Mouse (Mus musculus): ENCODE measurements around the gene Col6a4.
A peak's percentile ranks its signal among the peaks of the same experiment; 100 is the strongest.

Gene Col6a4

DNA sequence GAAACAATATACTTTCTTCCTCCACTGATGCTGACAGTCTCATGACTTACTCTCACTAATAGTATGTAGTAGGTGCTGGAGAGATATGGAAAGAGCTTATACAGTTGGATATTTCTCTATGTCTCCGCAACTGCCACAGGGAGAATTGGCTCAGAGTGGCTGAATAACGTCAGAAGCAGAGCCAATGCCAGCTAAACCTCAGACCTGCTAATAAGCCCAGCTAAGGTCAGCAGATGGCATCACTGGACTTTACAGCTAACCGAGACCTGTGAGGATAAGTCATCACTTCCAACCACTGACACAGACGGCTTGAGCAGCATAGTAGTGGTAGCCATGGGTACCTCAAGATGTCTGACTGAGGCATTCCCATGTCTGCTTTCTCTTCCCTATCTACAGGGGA is 22.6 kb downstream of the Col6a4 start:
- no peak for DNase-seq (ENCODE audit: low read depth, low spot score)

DNA sequence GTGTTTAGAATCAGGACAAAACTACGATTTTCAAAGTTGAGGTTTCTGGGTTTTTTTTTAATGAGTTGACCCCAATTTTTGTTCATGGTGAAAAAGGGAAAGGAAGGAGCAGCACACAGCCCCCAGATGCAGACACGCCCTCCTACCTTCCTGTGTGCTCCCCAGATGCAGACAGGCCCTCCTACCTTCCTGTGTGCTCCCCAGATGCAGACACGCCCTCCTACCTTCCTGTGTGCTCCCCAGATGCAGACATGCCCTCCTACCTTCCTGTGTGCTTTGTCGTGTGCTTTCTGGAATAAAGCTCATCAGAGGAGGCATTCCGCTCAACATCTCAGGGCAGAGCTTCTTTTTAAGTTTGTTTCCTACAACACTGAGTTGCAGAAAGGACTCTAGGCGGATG is 24.9 kb downstream of the Col6a4 start:
- no peak for DNase-seq (ENCODE audit: low read depth, low spot score)

DNA sequence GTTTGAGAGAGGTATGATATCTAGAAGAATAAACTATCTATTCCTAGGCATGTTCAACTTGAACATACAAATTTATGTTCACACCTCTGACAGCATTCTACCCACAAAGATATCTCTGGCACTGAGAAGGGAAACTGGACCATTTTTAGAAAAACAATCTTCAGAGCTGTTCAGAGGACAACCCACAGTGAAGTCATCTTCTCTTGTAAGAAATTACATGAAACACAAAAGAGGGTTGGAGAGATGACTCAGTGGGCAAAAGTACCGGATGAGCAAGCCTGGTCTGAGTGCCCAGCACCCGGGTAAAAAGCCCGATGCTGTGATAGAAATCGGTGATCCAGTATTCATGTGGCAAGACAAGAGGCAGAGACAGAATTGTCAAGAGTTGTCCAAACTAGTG is 43.1 kb downstream of the Col6a4 start:
- DNase-seq (ENCODE audit: low read depth, low spot score), result no peak

DNA sequence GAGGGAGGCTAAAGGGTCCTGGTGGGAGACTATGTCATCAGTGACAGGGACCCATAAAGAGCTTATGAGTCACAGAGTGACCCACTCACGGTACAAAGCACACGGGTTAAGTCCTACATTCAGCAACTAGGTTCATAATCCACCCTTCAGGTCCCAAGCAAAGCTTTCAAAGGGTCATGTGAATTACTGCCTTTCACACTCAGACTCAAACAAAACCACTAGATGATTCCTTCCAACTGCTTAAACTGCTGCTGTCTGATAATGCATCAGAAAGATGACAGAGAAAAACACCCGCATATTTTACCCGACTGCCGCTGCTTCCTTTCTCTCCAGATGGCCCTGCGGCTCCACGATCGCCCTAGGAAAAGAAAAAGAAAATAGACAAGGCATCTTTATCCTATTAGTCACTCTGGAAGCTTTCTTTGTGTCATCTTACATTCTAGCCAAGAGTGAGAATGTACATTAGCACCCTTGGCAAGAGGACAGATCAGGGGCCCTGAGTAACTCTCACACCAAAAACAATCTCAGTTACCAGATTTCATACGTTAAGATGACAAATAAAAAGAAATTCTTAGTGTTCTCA is 52.6 kb downstream of the Col6a4 start:
- peak; percentile 24 for DNase-seq (ENCODE audit: low read depth, low spot score)

DNA sequence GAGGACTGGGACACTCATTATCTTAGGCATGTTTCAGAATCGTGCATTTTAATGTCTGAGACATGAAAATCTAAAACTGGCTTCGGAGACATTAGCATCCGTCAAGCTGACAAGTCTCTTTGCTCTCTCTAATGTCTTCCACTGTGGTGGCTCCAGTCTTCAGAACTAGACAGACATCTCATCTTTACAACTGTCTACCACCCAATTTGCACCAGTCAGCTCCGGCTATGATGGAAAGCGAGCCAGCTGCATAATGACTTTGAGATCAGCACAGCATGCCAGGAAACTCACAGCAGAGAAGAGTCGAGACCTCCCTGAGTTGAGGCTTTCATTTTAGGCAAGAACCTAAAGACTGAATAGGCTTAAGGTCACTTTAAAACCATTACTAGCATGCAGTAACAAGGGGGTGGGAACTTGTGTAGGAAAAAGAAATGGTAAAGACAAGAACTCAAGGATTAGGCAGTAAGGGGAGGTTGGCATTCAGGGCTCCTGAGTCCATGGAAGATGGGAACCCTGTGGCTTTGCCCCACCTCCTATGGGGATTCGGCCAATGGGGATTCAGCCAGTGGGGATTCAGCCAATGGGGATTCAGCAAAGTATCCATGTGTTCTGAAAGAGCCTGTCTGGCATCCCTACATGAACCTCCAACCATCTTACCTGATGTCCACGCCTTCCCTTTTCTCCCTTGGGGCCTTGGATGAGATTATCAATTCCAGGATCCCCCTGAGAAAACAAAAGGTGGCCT is 56.5 kb downstream of the Col6a4 start:
- DNase-seq (ENCODE audit: low read depth, low spot score), result no peak

DNA sequence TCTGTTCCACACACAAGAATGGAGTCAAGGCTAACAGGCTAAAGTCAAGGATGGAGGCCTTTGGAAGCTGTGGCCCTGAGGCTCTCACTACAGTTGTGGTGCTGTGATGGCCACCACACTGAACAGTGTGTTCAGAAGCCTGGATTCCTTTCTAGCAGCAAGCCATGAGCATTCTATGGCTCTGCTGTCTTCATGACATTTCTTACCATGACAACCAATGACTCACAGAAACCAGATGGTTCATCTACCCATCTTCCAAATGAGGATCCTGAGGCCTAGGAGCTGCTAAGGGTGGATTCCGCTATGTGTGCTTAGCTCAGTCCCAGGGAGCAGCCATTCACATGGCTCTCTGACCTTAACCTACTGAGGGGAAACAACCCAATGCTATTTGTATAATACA is 57.3 kb downstream of the Col6a4 start:
- no peak for DNase-seq (ENCODE audit: low read depth, low spot score)

- peak; percentile 75 for DNase-seq (ENCODE audit: low read depth, low spot score)
Measured at GRCm38 (mm10) chr9:106038865-106039264, 57.7 kb downstream of the Col6a4 start.

DNA sequence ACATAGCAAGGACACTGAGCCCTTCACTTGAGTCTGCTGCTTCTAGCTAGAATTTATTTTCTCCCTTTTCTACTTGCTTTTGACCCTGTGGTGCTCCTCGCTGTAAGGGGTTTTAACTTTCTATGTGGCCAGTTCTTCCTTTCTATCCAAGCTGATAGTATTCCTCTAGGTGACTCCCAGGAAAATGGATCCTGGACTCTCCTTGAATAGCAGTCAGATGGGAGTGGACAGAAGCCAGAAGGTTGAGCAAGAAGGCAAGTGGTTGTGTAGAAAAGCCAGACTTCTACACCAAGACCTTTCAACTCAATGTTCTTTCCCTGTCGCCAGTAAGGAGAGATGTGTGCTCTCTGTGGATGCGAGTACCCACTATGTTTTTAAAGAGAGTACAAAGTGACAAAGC is 80.9 kb downstream of the Col6a4 start:
- DNase-seq (ENCODE audit: low read depth, low spot score), result no peak

GRCm38 (mm10) chr9:106013139-106013538 is 83.4 kb downstream of the Col6a4 start:
- DNase-seq (ENCODE audit: low read depth, low spot score), result no peak

- no peak for DNase-seq (ENCODE audit: low read depth, low spot score)
Measured at GRCm38 (mm10) chr9:105997955-105998354, 98.6 kb downstream of the Col6a4 start.

DNA sequence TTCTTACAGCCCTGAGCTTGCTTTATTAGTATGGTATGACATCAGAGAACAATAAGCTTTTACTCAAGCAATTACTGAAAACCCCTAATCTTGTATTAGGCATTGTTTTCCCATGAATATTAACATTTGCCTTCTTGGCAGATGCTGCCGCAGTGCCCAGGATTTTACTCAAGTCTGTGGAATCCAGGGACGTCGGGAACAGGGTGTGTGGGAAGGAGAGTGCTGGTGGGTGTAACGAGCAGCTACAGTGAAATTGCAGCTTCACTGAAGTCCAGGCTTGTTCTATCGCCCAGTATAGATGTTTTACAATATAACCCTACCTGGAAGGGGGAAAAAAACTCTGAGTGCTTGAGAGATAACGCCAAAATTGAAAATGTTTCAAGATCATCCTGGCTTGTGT is 104.2 kb downstream of the Col6a4 start:
- no peak for DNase-seq (ENCODE audit: low read depth, low spot score)

DNA sequence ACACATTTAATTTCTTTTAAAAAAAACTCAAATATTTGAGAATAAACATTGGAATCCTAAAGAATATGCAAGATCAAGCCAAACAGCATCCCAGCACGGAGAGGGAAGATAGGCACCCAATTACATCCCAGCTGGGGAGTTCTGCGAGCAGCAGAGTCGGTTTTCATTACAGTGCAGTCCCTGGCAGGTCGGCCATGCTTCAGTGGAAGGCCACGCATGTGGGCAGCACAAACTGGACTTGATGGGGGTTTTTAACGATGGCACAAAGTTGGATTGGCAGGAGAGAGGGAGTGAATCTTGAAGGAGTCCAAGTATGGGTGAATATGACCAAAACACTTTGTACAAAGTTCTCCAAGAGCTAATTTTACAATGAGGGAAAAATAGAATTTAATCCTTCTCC is 106.5 kb downstream of the Col6a4 start:
- DNase-seq (ENCODE audit: low read depth, low spot score), result no peak

GRCm38 (mm10) chr9:105989468-105989867 is 107.1 kb downstream of the Col6a4 start:
- DNase-seq (ENCODE audit: low read depth, low spot score), result no peak

DNA sequence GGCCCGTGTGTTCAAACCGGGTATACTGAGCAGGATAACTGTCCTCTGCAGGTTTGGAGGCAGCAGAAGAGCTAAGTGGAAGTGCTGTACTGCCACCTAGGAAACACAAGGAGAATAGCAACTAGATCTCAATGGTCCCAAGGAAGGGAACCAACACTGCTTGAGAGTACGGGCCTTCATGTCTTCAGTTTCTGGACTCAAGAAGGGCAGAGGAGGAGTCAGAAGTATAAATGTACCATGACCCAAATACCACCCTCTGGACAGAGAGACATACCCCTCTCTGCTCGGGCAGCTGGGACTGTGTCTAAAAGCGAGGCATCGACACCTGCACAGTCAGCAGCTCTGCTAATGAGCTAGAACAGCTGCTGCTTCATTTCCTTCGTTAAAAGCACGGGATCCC is 108.5 kb downstream of the Col6a4 start:
- DNase-seq (ENCODE audit: low read depth, low spot score), result peak; percentile 25

- DNase-seq (ENCODE audit: low read depth, low spot score), result no peak
Measured at GRCm38 (mm10) chr9:105984931-105985519, 111.6 kb downstream of the Col6a4 start.

DNA sequence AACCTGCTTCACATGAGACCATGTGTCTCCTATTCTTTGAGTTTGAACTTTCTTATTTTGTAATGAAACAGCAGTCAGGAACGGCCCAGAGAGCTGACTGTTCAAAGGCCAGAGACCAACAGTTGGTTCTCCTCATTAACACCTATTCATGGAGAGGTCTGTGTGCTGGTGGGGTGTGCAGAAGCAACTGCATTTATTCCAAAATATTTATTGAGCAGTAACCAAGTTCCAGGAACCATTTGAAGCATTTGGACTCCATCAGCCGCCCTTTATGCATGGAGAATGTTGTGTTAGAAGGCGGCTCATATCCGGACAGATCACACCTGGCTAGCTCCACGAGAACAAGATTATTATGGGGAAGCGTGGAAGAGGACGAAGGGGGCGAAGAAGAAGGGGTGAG is 118.1 kb downstream of the Col6a4 start:
- no peak for DNase-seq (ENCODE audit: low read depth, low spot score)

GRCm38 (mm10) chr9:105976871-105977270 is 119.7 kb downstream of the Col6a4 start:
- no peak for DNase-seq (ENCODE audit: low read depth, low spot score)

- no peak for DNase-seq (ENCODE audit: low read depth, low spot score)
Measured at GRCm38 (mm10) chr9:105976314-105976713, 120.3 kb downstream of the Col6a4 start.

GRCm38 (mm10) chr9:105973736-105974135 is 122.8 kb downstream of the Col6a4 start:
- DNase-seq (ENCODE audit: low read depth, low spot score), result no peak

GRCm38 (mm10) chr9:105972031-105972430 is 124.6 kb downstream of the Col6a4 start:
- DNase-seq (ENCODE audit: low read depth, low spot score), result no peak

DNA sequence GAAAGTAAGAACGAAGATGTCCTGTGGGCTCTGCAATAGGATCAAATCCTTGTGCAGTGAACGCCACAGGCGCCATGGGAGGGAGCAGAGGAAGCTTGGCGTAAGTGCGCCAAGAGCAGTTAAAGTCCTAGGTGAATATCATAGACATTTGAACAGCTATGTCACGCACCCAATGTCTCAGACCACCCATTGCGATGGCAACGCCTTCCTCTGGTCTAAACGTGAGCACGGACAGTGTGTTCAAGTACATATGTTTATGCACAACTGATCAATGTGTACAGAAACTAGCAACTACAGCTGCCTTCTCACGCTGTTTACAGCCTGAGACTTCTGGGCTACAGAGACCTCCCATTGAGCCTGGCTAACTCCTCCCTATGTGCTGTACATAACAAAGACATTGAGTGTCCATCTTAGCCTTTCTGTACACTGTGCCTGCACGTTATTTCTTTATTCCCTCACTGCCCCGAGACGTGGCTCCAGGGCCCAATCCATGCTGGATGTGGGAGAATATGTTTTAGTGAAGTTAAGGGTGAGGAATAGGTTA is 125.2 kb downstream of the Col6a4 start:
- no peak for DNase-seq (ENCODE audit: low read depth, low spot score)

GRCm38 (mm10) chr9:105970901-105971300 is 125.7 kb downstream of the Col6a4 start:
- no peak for DNase-seq (ENCODE audit: low read depth, low spot score)

GRCm38 (mm10) chr9:105967976-105968375 is 128.6 kb downstream of the Col6a4 start:
- no peak for DNase-seq (ENCODE audit: low read depth, low spot score)

Data from mesoderm, embryonic 11.5 days (tissue).